Mouse (Mus musculus) heart, embryonic 15.5 days (tissue): ENCODE measurements around the gene Nfe2l2. TPM values are rescaled to one million over a fixed set of nuclear protein-coding genes. Genes with fewer than 3 reads are reported as not detected.
"Not testable (repeated sequence)": the region's sequence is repeated elsewhere in the genome, so short reads cannot be mapped to it uniquely, and the experiment has no call there.

Experiments
- ATAC-seq: fragments of 200-750 bp; cut with Nextera tagmentation; replicated peaks from 2 replicates; pipeline ENCODE4 v1.8.0; 2017; ENCODE audit warnings: low read depth, moderate TSS enrichment; ENCODE audit not compliant: insufficient number of reproducible peaks, insufficient read depth, low FRiP score
- H3K27ac ChIP-seq: fragments of 300-500 bp; sonication (generic); 2 replicates; pipeline ENCODE4 v1.5.1; 2015; ENCODE audit warnings: mild to moderate bottlenecking, inconsistent platforms
- H3K27me3 ChIP-seq: fragments of 300-500 bp; sonication (generic); 2 replicates; pipeline ENCODE4 v1.6.1; 2015; ENCODE audit warnings: inconsistent platforms
- H3K36me3 ChIP-seq: fragments of 300-500 bp; sonication (generic); 2 replicates; pipeline ENCODE4 v1.6.1; 2015; ENCODE audit warnings: mild to moderate bottlenecking, inconsistent platforms
- H3K4me1 ChIP-seq: fragments of 300-500 bp; sonication (generic); replicated peaks from 2 replicates; pipeline ENCODE4 v1.6.1; 2015; ENCODE audit warnings: inconsistent platforms
- H3K4me2 ChIP-seq: fragments of 300-500 bp; sonication (generic); 2 replicates; pipeline ENCODE4 v1.6.1; 2015; ENCODE audit warnings: inconsistent platforms, mild to moderate bottlenecking, moderate library complexity
- H3K4me3 ChIP-seq: fragments of 300-500 bp; sonication (generic); 2 replicates; pipeline ENCODE4 v1.5.1; 2015; ENCODE audit warnings: mild to moderate bottlenecking, inconsistent platforms
- H3K9ac ChIP-seq: fragments of 300-500 bp; sonication (generic); 2 replicates; pipeline ENCODE4 v1.6.1; 2015; ENCODE audit warnings: mild to moderate bottlenecking, inconsistent platforms
- H3K9me3 ChIP-seq: fragments of 300-500 bp; sonication (generic); replicated peaks from 2 replicates; pipeline ENCODE4 v1.6.1; 2016; ENCODE audit warnings: inconsistent platforms
- WGBS: fragments of 180-500 bp; shearing (Covaris S2); methylation state at CpG from one replicate; pipeline ENCODE4 v1.1.7; 2015; ENCODE audit warnings: mixed read lengths; 5-methylcytosine and 5-hydroxymethylcytosine counted together
- polyA plus RNA-seq: library from polyadenylated mRNA; unstranded; fragments of >200 nt; fragmentation: Nextera tagmentation; extraction: Ambion mirVana; gene quantifications from 2 replicates; pipeline ENCODE4 v1.2.1, GENCODE M21; 2015

The Nfe2l2 gene
- polyA plus RNA-seq, 1 experiment from 2014 or later, result 49.4 TPM

GRCm38 (mm10) chr2:75658727-75659628, 45.5 kb downstream of the Nfe2l2 start, which contains the start of gene Hnrnpa3:
TSS of gene Hnrnpa3 (plus strand) at chr2:75659261.
- Histone ChIP-seq H3K4me3 (peak within 1 kb of the TSS; percentile 95), H3K27me3 (no peaks in the 10 kb centered on the region), H3K9ac (peak within 1 kb of the TSS; percentile 99), H3K36me3 (peaks cover 17% of the 10 kb centered on the region), H3K9me3 (no peaks in the 10 kb centered on the region), H3K27ac (peak within 1 kb of the TSS; percentile 99), H3K4me2 (peak within 1 kb of the TSS; percentile 72), H3K4me1 (peaks cover 19% of the 10 kb centered on the region)
- WGBS, result under 1% methylated on average over 93 of the region's 102 CpGs
- peak; percentile 95 for ATAC-seq

GRCm38 (mm10) chr2:75657907-75658691, 46.3 kb downstream of the Nfe2l2 start:
- peaks cover 8% of the 10 kb centered on the region for H3K36me3 ChIP-seq
- no peaks in the 10 kb centered on the region for H3K27me3 ChIP-seq
- peaks cover 19% of the 10 kb centered on the region for H3K4me1 ChIP-seq
- H3K9ac ChIP-seq, result peak overlapping the region; percentile 84
- H3K4me2 ChIP-seq, result peak overlapping the region; percentile 69
- H3K27ac ChIP-seq, result peak overlapping the region; percentile 99
- no peaks in the 10 kb centered on the region for H3K9me3 ChIP-seq
- WGBS, result 1% methylated on average over 18 of the region's 18 CpGs
- peak overlapping the region; percentile 95 for H3K4me3 ChIP-seq
- no peak for ATAC-seq

GRCm38 (mm10) chr2:75656924-75657323, 47.5 kb downstream of the Nfe2l2 start:
- Histone ChIP-seq H3K4me1 (peaks cover 25% of the 10 kb centered on the region), H3K4me3 (no peak overlapping the region), H3K9me3 (no peaks in the 10 kb centered on the region), H3K9ac (no peak overlapping the region), H3K27ac (peak overlapping the region; percentile 99), H3K27me3 (no peaks in the 10 kb centered on the region), H3K36me3 (no peaks in the 10 kb centered on the region; the same call in 1 of the 2 replicates), H3K4me2 (no peak overlapping the region)
- 89% methylated on average over 5 of the region's 5 CpGs for WGBS
- ATAC-seq, result no peak

GRCm38 (mm10) chr2:75654679-75655078, 49.8 kb downstream of the Nfe2l2 start:
- no peak overlapping the region for H3K9ac ChIP-seq
- H3K4me3 ChIP-seq, result no peak overlapping the region
- no peaks in the 10 kb centered on the region for H3K36me3 ChIP-seq
- H3K27ac ChIP-seq, result no peak overlapping the region
- H3K4me2 ChIP-seq, result no peak overlapping the region
- 84% methylated on average over 1 of the region's 1 CpGs for WGBS
- ATAC-seq, result no peak
- H3K27me3 ChIP-seq, result no peaks in the 10 kb centered on the region
- no peaks in the 10 kb centered on the region for H3K9me3 ChIP-seq
- H3K4me1 ChIP-seq, result peaks cover 17% of the 10 kb centered on the region

- no peaks in the 10 kb centered on the region for H3K27me3 ChIP-seq
- H3K4me3 ChIP-seq, result no peak overlapping the region
- no peak overlapping the region for H3K4me2 ChIP-seq
- H3K4me1 ChIP-seq, result peaks cover 17% of the 10 kb centered on the region
- H3K9me3 ChIP-seq, result no peaks in the 10 kb centered on the region
- H3K9ac ChIP-seq, result no peak overlapping the region
- no peak overlapping the region for H3K27ac ChIP-seq
- ATAC-seq, result no peak
- H3K36me3 ChIP-seq, result no peaks in the 10 kb centered on the region
These were observed 51.3 kb downstream of the Nfe2l2 start for GRCm38 (mm10) chr2:75653150-75653549.

- WGBS, result 86% methylated on average over 1 of the region's 1 CpGs
- H3K9me3 ChIP-seq, result no peaks in the 10 kb centered on the region
- no peaks in the 10 kb centered on the region for H3K36me3 ChIP-seq
- H3K27ac ChIP-seq, result no peak overlapping the region
- no peak overlapping the region for H3K9ac ChIP-seq
- H3K27me3 ChIP-seq, result no peaks in the 10 kb centered on the region
- no peak overlapping the region for H3K4me2 ChIP-seq
- H3K4me3 ChIP-seq, result no peak overlapping the region
- H3K4me1 ChIP-seq, result peaks cover 6% of the 10 kb centered on the region; the same call in 1 of the 2 replicates
- ATAC-seq, result no peak
These were observed 54.0 kb downstream of the Nfe2l2 start for GRCm38 (mm10) chr2:75650437-75650836.

- Histone ChIP-seq H3K27me3 (no peaks in the 10 kb centered on the region), H3K9me3 (no peaks in the 10 kb centered on the region), H3K4me3 (no peak overlapping the region), H3K36me3 (no peaks in the 10 kb centered on the region), H3K27ac (no peak overlapping the region), H3K4me2 (no peak overlapping the region), H3K9ac (no peak overlapping the region), H3K4me1 (peaks cover 15% of the 10 kb centered on the region)
- ATAC-seq, result no peak
- WGBS, result 90% methylated on average over 12 of the region's 12 CpGs
These were observed 59.2 kb downstream of the Nfe2l2 start for GRCm38 (mm10) chr2:75645251-75645650.

GRCm38 (mm10) chr2:75643950-75644349, 60.5 kb downstream of the Nfe2l2 start:
- Histone ChIP-seq H3K27me3 (no peaks in the 10 kb centered on the region), H3K9me3 (no peaks in the 10 kb centered on the region), H3K27ac (peak overlapping the region; percentile 75; the same call in 1 of the 2 replicates), H3K4me2 (no peak overlapping the region), H3K36me3 (no peaks in the 10 kb centered on the region), H3K4me1 (peaks cover 15% of the 10 kb centered on the region), H3K4me3 (no peak overlapping the region), H3K9ac (no peak overlapping the region)
- WGBS, result 82% methylated on average over 6 of the region's 6 CpGs
- ATAC-seq, result no peak

- Histone ChIP-seq H3K4me2 (no peak overlapping the region), H3K4me3 (no peak overlapping the region), H3K9me3 (no peaks in the 10 kb centered on the region), H3K36me3 (no peaks in the 10 kb centered on the region), H3K4me1 (peaks cover 15% of the 10 kb centered on the region), H3K27me3 (no peaks in the 10 kb centered on the region), H3K9ac (no peak overlapping the region), H3K27ac (peak overlapping the region; percentile 75)
- ATAC-seq, result peak; percentile 64; the same call in 1 of the 2 replicates
- 60% methylated on average over 8 of the region's 8 CpGs for WGBS
These were observed 61.5 kb downstream of the Nfe2l2 start for GRCm38 (mm10) chr2:75642795-75643550.

- H3K4me1 ChIP-seq, result peaks cover 15% of the 10 kb centered on the region
- H3K27me3 ChIP-seq, H3K9ac ChIP-seq, H3K4me2 ChIP-seq, ATAC-seq, H3K36me3 ChIP-seq, H3K9me3 ChIP-seq, H3K27ac ChIP-seq, H3K4me3 ChIP-seq: not testable (repeated sequence)
- 36% methylated on average over 4 of the region's 4 CpGs for WGBS
These were observed 62.1 kb downstream of the Nfe2l2 start for GRCm38 (mm10) chr2:75642312-75642711.

GRCm38 (mm10) chr2:75639535-75639934, 64.9 kb downstream of the Nfe2l2 start:
- not testable (repeated sequence) for H3K27me3 ChIP-seq, H3K9me3 ChIP-seq, H3K36me3 ChIP-seq, ATAC-seq, H3K9ac ChIP-seq
- H3K4me3 ChIP-seq, result peak overlapping the region; percentile 24
- peak overlapping the region; percentile 79 for H3K27ac ChIP-seq
- WGBS, result 4% methylated on average over 11 of the region's 12 CpGs
- peak overlapping the region; percentile 51 for H3K4me2 ChIP-seq
- H3K4me1 ChIP-seq, result peaks cover 15% of the 10 kb centered on the region
